Mouse (Mus musculus) lung, embryonic 16.5 days (tissue): ENCODE measurements at regions not wholly inside any gene's neighbourhood (a gene's known extent, or its start where the extent isn't known, plus 50 kb on each side); places are given as distances from the start of the nearest gene placed in this dataset.

Source experiments
- ATAC-seq: fragments of 200-750 bp; cut with Nextera tagmentation; 2 replicates; pipeline ENCODE4 v1.8.0; 2017; ENCODE audit warnings: low read depth, mild to moderate bottlenecking, moderate library complexity
- H3K27ac ChIP-seq: fragments of 300-500 bp; sonication (generic); 2 replicates; pipeline ENCODE4 v1.5.1; 2014; ENCODE audit warnings: mild to moderate bottlenecking, control low read depth, low read length
- H3K27me3 ChIP-seq: fragments of 300-500 bp; sonication (generic); 2 replicates; pipeline ENCODE4 v1.6.1; 2014; ENCODE audit warnings: low read depth, low read length, mixed read lengths; ENCODE audit not compliant: control insufficient read depth, insufficient read depth
- H3K36me3 ChIP-seq: fragments of 300-500 bp; sonication (generic); 2 replicates; pipeline ENCODE4 v1.6.1; 2014; ENCODE audit warnings: low read length; ENCODE audit not compliant: control insufficient read depth, insufficient read depth
- H3K4me1 ChIP-seq: fragments of 300-500 bp; sonication (generic); replicated peaks from 2 replicates; pipeline ENCODE4 v1.6.1; 2014; ENCODE audit warnings: low read length, mixed read lengths; ENCODE audit not compliant: control insufficient read depth, insufficient read depth
- H3K4me2 ChIP-seq: fragments of 300-500 bp; sonication (generic); 2 replicates; pipeline ENCODE4 v1.6.1; 2014; ENCODE audit warnings: low read depth, low read length, control low read depth
- H3K4me3 ChIP-seq: fragments of 300-500 bp; sonication (generic); 2 replicates; pipeline ENCODE4 v1.5.1; 2014; ENCODE audit warnings: mild to moderate bottlenecking, low read length, control low read depth
- H3K9ac ChIP-seq: fragments of 300-500 bp; sonication (generic); 2 replicates; pipeline ENCODE4 v1.6.1; 2014; ENCODE audit warnings: low read length, control low read depth
- H3K9me3 ChIP-seq: fragments of 300-500 bp; sonication (generic); 2 replicates; pipeline ENCODE4 v1.6.1; 2016; ENCODE audit warnings: low read length; ENCODE audit not compliant: control insufficient read depth
- WGBS: fragments of 180-500 bp; shearing (Covaris S2); extraction: QIAGEN DNeasy Blood & Tissue Kit; methylation state at CpG from one replicate; pipeline ENCODE4 v1.1.7; 2014; 5-methylcytosine and 5-hydroxymethylcytosine counted together

GRCm38 (mm10) chr5:28714978-28715377 lies 247.9 kb upstream of the Shh start:
- Histone ChIP-seq H3K27ac (no peak overlapping the region), H3K4me1 (no peaks in the 10 kb centered on the region), H3K4me3 (no peak overlapping the region), H3K4me2 (no peak overlapping the region), H3K36me3 (no peaks in the 10 kb centered on the region), H3K27me3 (no peaks in the 10 kb centered on the region), H3K9me3 (no peaks in the 10 kb centered on the region), H3K9ac (no peak overlapping the region)
- no peak for ATAC-seq
- WGBS: 90% methylated on average over 4 of the region's 4 CpGs

- H3K4me2 ChIP-seq: no peak overlapping the region
- no peaks in the 10 kb centered on the region for H3K9me3 ChIP-seq
- no peak for ATAC-seq
- H3K36me3 ChIP-seq: no peaks in the 10 kb centered on the region
- 51% methylated on average over 4 of the region's 4 CpGs for WGBS
- no peak overlapping the region for H3K9ac ChIP-seq
- H3K27me3 ChIP-seq: no peaks in the 10 kb centered on the region
- H3K27ac ChIP-seq: no peak overlapping the region
- no peaks in the 10 kb centered on the region for H3K4me1 ChIP-seq
- no peak overlapping the region for H3K4me3 ChIP-seq
Observed at GRCm38 (mm10) chr5:28710517-28710916, 243.5 kb upstream of the Shh start.

DNA sequence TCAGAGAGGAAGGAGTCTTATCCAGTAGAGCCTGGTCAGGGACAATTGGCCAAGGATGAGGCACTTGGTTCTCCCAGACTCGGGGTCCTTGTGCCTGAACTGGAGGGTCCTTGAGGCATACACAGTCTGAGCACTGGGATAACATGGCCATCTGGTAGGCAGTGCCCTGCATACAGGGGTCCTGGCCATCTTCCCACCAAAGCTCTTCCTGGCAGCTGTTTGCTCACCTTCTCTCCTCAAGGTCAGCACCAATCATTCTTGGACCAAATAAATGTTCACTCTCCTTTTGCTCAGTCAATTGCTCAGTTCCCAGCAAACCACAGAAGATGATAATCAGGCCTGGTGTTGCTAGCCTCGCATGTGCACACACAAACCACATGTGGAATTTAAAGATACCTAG lies 242.6 kb upstream of the Shh start:
- WGBS: 62% methylated on average over 2 of the region's 2 CpGs
- Histone ChIP-seq H3K36me3 (no peaks in the 10 kb centered on the region), H3K27ac (no peak overlapping the region), H3K27me3 (no peaks in the 10 kb centered on the region), H3K4me3 (no peak overlapping the region), H3K9ac (no peak overlapping the region), H3K9me3 (no peaks in the 10 kb centered on the region), H3K4me1 (no peaks in the 10 kb centered on the region), H3K4me2 (no peak overlapping the region)
- ATAC-seq: no peak

DNA sequence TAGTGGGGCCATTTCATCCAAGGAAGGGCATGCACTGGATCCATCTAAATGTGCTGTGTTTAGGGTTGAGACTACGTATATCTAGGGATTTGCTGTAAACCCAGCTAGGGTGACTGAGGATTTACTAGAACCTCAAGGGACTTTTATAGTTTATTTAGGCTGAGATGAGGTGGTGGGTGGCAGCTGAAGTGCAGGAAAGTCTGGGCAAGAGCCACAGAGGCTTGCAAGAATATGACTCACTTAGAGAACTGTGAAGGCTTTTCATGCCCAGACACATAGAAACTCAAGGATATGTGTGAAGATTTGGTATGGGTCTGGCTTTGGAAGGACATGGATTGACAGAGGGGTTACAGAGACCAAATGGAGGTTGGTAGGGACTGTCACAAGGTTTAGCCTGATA lies 237.3 kb upstream of the Shh start:
- no peak overlapping the region for H3K4me3 ChIP-seq
- no peaks in the 10 kb centered on the region for H3K9me3 ChIP-seq
- no peaks in the 10 kb centered on the region for H3K27me3 ChIP-seq
- WGBS: 69% methylated on average over 1 of the region's 1 CpGs
- no peak overlapping the region for H3K27ac ChIP-seq
- no peaks in the 10 kb centered on the region for H3K4me1 ChIP-seq
- no peak overlapping the region for H3K4me2 ChIP-seq
- H3K36me3 ChIP-seq: no peaks in the 10 kb centered on the region
- H3K9ac ChIP-seq: no peak overlapping the region
- ATAC-seq: no peak

DNA sequence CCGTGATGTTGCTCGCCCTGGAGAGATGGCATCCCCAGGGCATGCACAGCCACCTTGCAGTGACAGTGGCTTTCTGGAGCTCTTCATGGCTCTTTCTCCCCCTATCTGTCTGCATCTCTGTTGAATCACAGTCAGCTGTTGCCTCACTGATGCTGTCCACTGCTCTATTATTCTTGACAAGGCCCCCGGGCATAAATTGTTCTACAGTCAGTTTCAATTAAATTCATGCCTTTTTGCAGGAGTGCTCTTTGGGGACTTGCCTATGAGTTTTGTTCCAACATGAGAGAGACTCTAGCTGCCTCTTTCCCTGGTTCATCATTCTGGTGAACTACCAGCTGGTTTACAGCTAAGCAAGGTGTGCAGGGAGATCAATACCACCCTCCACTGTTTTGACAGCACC lies 229.9 kb upstream of the Shh start:
- no peak overlapping the region for H3K4me2 ChIP-seq
- ATAC-seq: no peak
- H3K9ac ChIP-seq: no peak overlapping the region
- 80% methylated on average over 3 of the region's 3 CpGs for WGBS
- H3K27ac ChIP-seq: no peak overlapping the region
- H3K27me3 ChIP-seq: no peaks in the 10 kb centered on the region
- H3K4me3 ChIP-seq: no peak overlapping the region
- no peaks in the 10 kb centered on the region for H3K4me1 ChIP-seq
- H3K36me3 ChIP-seq: no peaks in the 10 kb centered on the region
- H3K9me3 ChIP-seq: no peaks in the 10 kb centered on the region

DNA sequence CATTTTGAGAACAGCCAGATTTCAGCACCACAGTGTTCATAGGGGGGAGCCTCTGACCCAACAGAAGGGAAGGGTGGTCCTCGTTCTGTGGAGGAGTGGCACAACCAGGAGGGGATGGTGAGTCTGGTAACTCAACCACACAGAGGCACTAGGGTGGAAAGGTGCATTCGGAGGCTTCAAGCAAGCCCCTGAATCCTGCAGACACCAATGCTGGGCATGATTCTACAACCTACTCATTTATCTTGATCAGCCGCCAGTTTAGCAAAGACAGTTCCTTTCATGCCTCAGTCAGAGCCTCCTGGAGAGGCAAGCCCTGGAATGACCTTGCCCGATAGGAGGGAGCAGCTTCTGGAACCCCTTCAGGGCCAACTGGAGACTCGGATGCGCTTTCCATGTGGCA lies 223.1 kb upstream of the Shh start:
- no peak overlapping the region for H3K27ac ChIP-seq
- H3K4me1 ChIP-seq: no peaks in the 10 kb centered on the region
- H3K36me3 ChIP-seq: no peaks in the 10 kb centered on the region
- no peaks in the 10 kb centered on the region for H3K27me3 ChIP-seq
- H3K4me3 ChIP-seq: no peak overlapping the region
- WGBS: 68% methylated on average over 6 of the region's 6 CpGs
- no peak overlapping the region for H3K4me2 ChIP-seq
- no peak overlapping the region for H3K9ac ChIP-seq
- H3K9me3 ChIP-seq: no peaks in the 10 kb centered on the region
- ATAC-seq: no peak

DNA sequence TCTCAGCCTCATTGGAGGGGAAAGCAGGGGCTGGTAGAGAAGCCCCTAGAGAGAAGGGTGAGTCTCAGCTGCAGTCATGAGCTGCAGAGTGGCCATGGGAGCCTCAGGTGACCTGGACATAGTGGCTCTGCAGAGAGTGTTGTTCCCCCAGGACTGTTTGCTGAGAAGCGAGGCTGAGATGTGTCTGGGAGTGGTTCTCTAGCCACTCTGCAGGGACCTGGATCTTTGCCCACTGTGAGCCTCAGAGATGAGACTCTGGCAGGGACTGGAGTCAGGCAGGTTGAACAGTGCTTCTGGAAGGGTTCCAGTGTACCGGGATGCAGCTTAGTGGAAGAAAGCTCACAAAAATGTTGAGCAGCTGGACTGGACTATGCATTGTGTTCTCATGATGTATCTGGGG lies 222.6 kb upstream of the Shh start:
- Histone ChIP-seq H3K9me3 (no peaks in the 10 kb centered on the region), H3K27ac (no peak overlapping the region), H3K4me2 (no peak overlapping the region), H3K27me3 (no peaks in the 10 kb centered on the region), H3K4me3 (no peak overlapping the region), H3K9ac (no peak overlapping the region), H3K36me3 (no peaks in the 10 kb centered on the region), H3K4me1 (no peaks in the 10 kb centered on the region)
- WGBS: 39% methylated on average over 2 of the region's 2 CpGs
- no peak for ATAC-seq

- H3K4me1 ChIP-seq: no peaks in the 10 kb centered on the region
- H3K27ac ChIP-seq: no peak overlapping the region
- no peak overlapping the region for H3K4me2 ChIP-seq
- no peak overlapping the region for H3K4me3 ChIP-seq
- H3K36me3 ChIP-seq: no peaks in the 10 kb centered on the region
- no peak overlapping the region for H3K9ac ChIP-seq
- WGBS: 52% methylated on average over 3 of the region's 3 CpGs
- ATAC-seq: no peak
- H3K27me3 ChIP-seq: no peaks in the 10 kb centered on the region
- no peaks in the 10 kb centered on the region for H3K9me3 ChIP-seq
Observed at GRCm38 (mm10) chr5:28689136-28689535, 222.1 kb upstream of the Shh start.

- 61% methylated on average over 6 of the region's 6 CpGs for WGBS
- Histone ChIP-seq H3K27ac (no peak overlapping the region), H3K4me2 (no peak overlapping the region), H3K4me1 (no peaks in the 10 kb centered on the region), H3K4me3 (no peak overlapping the region), H3K36me3 (no peaks in the 10 kb centered on the region), H3K9ac (no peak overlapping the region), H3K27me3 (no peaks in the 10 kb centered on the region), H3K9me3 (no peaks in the 10 kb centered on the region)
- no peak for ATAC-seq
Observed at GRCm38 (mm10) chr5:28682821-28683220, 215.8 kb upstream of the Shh start.

- Histone ChIP-seq H3K27ac (no peak overlapping the region), H3K27me3 (no peaks in the 10 kb centered on the region), H3K4me3 (no peak overlapping the region), H3K9ac (no peak overlapping the region), H3K4me1 (no peaks in the 10 kb centered on the region), H3K36me3 (no peaks in the 10 kb centered on the region), H3K4me2 (no peak overlapping the region), H3K9me3 (no peaks in the 10 kb centered on the region)
- no peak for ATAC-seq
- 84% methylated on average over 1 of the region's 1 CpGs for WGBS
Observed at GRCm38 (mm10) chr5:28680311-28680710, 213.3 kb upstream of the Shh start.
